Mouse (Mus musculus) thymus, adult 2 months (tissue): ENCODE measurements around the gene Stn1. TPM values are rescaled to one million over a fixed set of nuclear protein-coding genes. Genes with fewer than 3 reads are reported as not detected.

Source experiments
- DNase-seq: peaks from one replicate; pipeline ENCODE4 v3.0.0; 2021
- H3K27ac ChIP-seq: fragments of 200-500 bp; 2 replicates; pipeline ENCODE4 v1.5.1; 2012; ENCODE audit warnings: low read length, control low read depth; ENCODE audit not compliant: control insufficient read depth, insufficient read depth
- H3K27me3 ChIP-seq: fragments of 200-500 bp; 2 replicates; pipeline ENCODE4 v1.6.1; 2012; ENCODE audit warnings: mild to moderate bottlenecking, low read length, moderate library complexity, mixed read lengths; ENCODE audit not compliant: control insufficient read depth, insufficient read depth
- H3K36me3 ChIP-seq: fragments of 200-500 bp; 2 replicates; pipeline ENCODE4 v1.6.1; 2012; ENCODE audit warnings: mild to moderate bottlenecking, low read length, moderate library complexity; ENCODE audit not compliant: control insufficient read depth, insufficient read depth
- H3K4me1 ChIP-seq: fragments of 200-500 bp; replicated peaks from 2 replicates; pipeline ENCODE4 v1.6.1; 2012; ENCODE audit warnings: low read length; ENCODE audit not compliant: control insufficient read depth, insufficient read depth
- H3K4me3 ChIP-seq: fragments of 200-500 bp; 2 replicates; pipeline ENCODE4 v1.5.1; 2012; ENCODE audit warnings: mild to moderate bottlenecking, low read length, control low read depth, moderate library complexity; ENCODE audit not compliant: control insufficient read depth, insufficient read depth
- CTCF ChIP-seq: fragments of 200-500 bp; IDR thresholded peaks from 2 replicates; pipeline ENCODE4 v1.5.1; 2012; ENCODE audit warnings: mild to moderate bottlenecking, control low read depth, low read length, moderate library complexity, borderline replicate concordance; ENCODE audit not compliant: control insufficient read depth, poor library complexity, insufficient read depth; ENCODE audit errors: extremely low read depth
- POLR2A ChIP-seq: fragments of 200-500 bp; IDR thresholded peaks from 2 replicates; pipeline ENCODE4 v1.6.1; 2012; ENCODE audit warnings: mild to moderate bottlenecking, low read length, control low read depth, moderate library complexity; ENCODE audit not compliant: control insufficient read depth, poor library complexity, insufficient read depth; ENCODE audit errors: extremely low read depth
- WGBS: fragments of 180-500 bp; shearing (Covaris S2); methylation state at CpG from one replicate; pipeline ENCODE4 v1.1.7; 2018; 5-methylcytosine and 5-hydroxymethylcytosine counted together
- polyA plus RNA-seq: library from polyadenylated mRNA; depleted of rRNA; stranded (reverse); fragments of >200 nt; gene quantifications from 2 replicates; pipeline ENCODE4 v1.2.3, GENCODE M21; 2012

The Stn1 gene
- polyA plus RNA-seq, 1 experiment = 24.8 TPM

GRCm38 (mm10) chr19:47498942-47499341, 38.4 kb downstream of the Stn1 start:
- Histone ChIP-seq H3K27me3 (no peaks in the 10 kb centered on the region), H3K36me3 (no peaks in the 10 kb centered on the region), H3K27ac (no peak overlapping the region), H3K4me1 (no peaks in the 10 kb centered on the region), H3K4me3 (no peak overlapping the region)
- DNase-seq = no peak
- no peak for TF ChIP-seq POLR2A
- WGBS = 93% methylated on average over 4 of the region's 4 CpGs

- H3K4me1 ChIP-seq = no peaks in the 10 kb centered on the region
- no peak for TF ChIP-seq CTCF
- no peaks in the 10 kb centered on the region for H3K27me3 ChIP-seq
- 96% methylated on average over 6 of the region's 6 CpGs for WGBS
- no peaks in the 10 kb centered on the region for H3K36me3 ChIP-seq
- H3K4me3 ChIP-seq = no peak overlapping the region
- no peak for DNase-seq
- H3K27ac ChIP-seq = no peak overlapping the region
These were observed 39.6 kb downstream of the Stn1 start for GRCm38 (mm10) chr19:47497736-47498135.

GRCm38 (mm10) chr19:47497313-47497712, 40.0 kb downstream of the Stn1 start:
- no peak for DNase-seq
- 61% methylated on average over 9 of the region's 9 CpGs for WGBS
- Histone ChIP-seq H3K27ac (no peak overlapping the region), H3K27me3 (no peaks in the 10 kb centered on the region), H3K4me3 (no peak overlapping the region), H3K36me3 (no peaks in the 10 kb centered on the region), H3K4me1 (no peaks in the 10 kb centered on the region)
- no peak for TF ChIP-seq CTCF
- TF ChIP-seq POLR2A = no peak

GRCm38 (mm10) chr19:47493017-47493997, 44.0 kb downstream of the Stn1 start:
- Histone ChIP-seq H3K4me3 (no peak overlapping the region), H3K36me3 (no peaks in the 10 kb centered on the region), H3K27me3 (no peaks in the 10 kb centered on the region), H3K27ac (no peak overlapping the region), H3K4me1 (no peaks in the 10 kb centered on the region)
- TF ChIP-seq POLR2A (no peak), CTCF (no peak)
- 94% methylated on average over 23 of the region's 23 CpGs for WGBS
- no peak for DNase-seq

GRCm38 (mm10) chr19:47492422-47492821, 44.9 kb downstream of the Stn1 start:
- TF ChIP-seq CTCF = no peak
- no peak for TF ChIP-seq POLR2A
- no peak for DNase-seq
- 92% methylated on average over 6 of the region's 6 CpGs for WGBS
- Histone ChIP-seq H3K36me3 (no peaks in the 10 kb centered on the region), H3K4me3 (no peak overlapping the region), H3K4me1 (no peaks in the 10 kb centered on the region), H3K27ac (no peak overlapping the region), H3K27me3 (no peaks in the 10 kb centered on the region)

- Histone ChIP-seq H3K4me3 (no peak overlapping the region), H3K27ac (no peak overlapping the region), H3K4me1 (no peaks in the 10 kb centered on the region), H3K27me3 (no peaks in the 10 kb centered on the region), H3K36me3 (no peaks in the 10 kb centered on the region)
- TF ChIP-seq POLR2A (no peak), CTCF (no peak)
- no peak for DNase-seq
- WGBS = 97% methylated on average over 2 of the region's 2 CpGs
These were observed 45.5 kb downstream of the Stn1 start for GRCm38 (mm10) chr19:47491853-47492252.

GRCm38 (mm10) chr19:47489233-47489632, 48.1 kb downstream of the Stn1 start:
- Histone ChIP-seq H3K27me3 (no peaks in the 10 kb centered on the region), H3K4me3 (no peak overlapping the region), H3K36me3 (no peaks in the 10 kb centered on the region), H3K27ac (no peak overlapping the region), H3K4me1 (peaks cover 5% of the 10 kb centered on the region; the same call in 1 of the 2 replicates)
- 95% methylated on average over 3 of the region's 3 CpGs for WGBS
- DNase-seq = no peak
- TF ChIP-seq CTCF (no peak), POLR2A (no peak)
